Mouse (Mus musculus): ENCODE data around the gene Trpc4ap.

GRCm38 (mm10) chr2:155728742-155729141, 36.6 kb upstream of the Trpc4ap start:
- TF ChIP-seq CTCF (IDR thresholded peaks at IDR 0.05; ENCODE audit: low read depth) = no peak
- TF ChIP-seq EP300 (optimal IDR thresholded peaks at IDR 0.05) = no peak

Data from stomach, postnatal 0 days (tissue).